Mouse (Mus musculus): ENCODE measurements around the gene Nckap5l. TPM values are rescaled to one million over a fixed set of nuclear protein-coding genes. Genes with fewer than 3 reads are reported as not detected.

The Nckap5l gene
- polyA plus RNA-seq, 1 experiment from 2014 or later, result 14.4 TPM

- TF ChIP-seq CTCF (IDR thresholded peaks at IDR 0.05; ENCODE audit: low read depth), result no peak
- 0 out of 2 replicates have a peak, but pooled peaks cover 2% of the 10 kb centered on the region for H3K4me1 ChIP-seq (ENCODE audit: insufficient read depth)
- H3K4me3 ChIP-seq (ENCODE audit: low read depth, low read length), result no peak overlapping the region
- no peak overlapping the region for H3K4me2 ChIP-seq
- 75% methylated on average over 9 of the region's 9 CpGs for WGBS
- H3K9me3 ChIP-seq (ENCODE audit: low read depth, low read length), result no peaks in the 10 kb centered on the region
- no peak for DNase-seq
- H3K9ac ChIP-seq, result no peak overlapping the region
- H3K27ac ChIP-seq (ENCODE audit: low read depth), result no peak overlapping the region
- no peak for ATAC-seq (ENCODE audit: insufficient read depth)
- H3K27me3 ChIP-seq (ENCODE audit: insufficient read depth, low read length), result no peaks in the 10 kb centered on the region
- no peaks in the 10 kb centered on the region for H3K36me3 ChIP-seq (ENCODE audit: insufficient read depth)
Observed at GRCm38 (mm10) chr15:99372761-99373160, 84.8 kb downstream of the Nckap5l start.

Other genes with a start within 250 kb of the Nckap5l start
- gene Kcnh3, start 232.9 kb downstream of the Nckap5l start, polyA plus RNA-seq (2014; fragmentation: Nextera tagmentation; extraction: Ambion mirVana), result 0.37 and 0.60 TPM in 2 replicates
- gene Mcrs1, start 205.8 kb downstream of the Nckap5l start, polyA plus RNA-seq (2014; fragmentation: Nextera tagmentation; extraction: Ambion mirVana), result 142 and 155 TPM in 2 replicates
- gene Prpf40b, start 162.7 kb downstream of the Nckap5l start, polyA plus RNA-seq (2014; fragmentation: Nextera tagmentation; extraction: Ambion mirVana), result 48.3 and 59.1 TPM in 2 replicates
- 0.05 and 0.15 TPM in 2 replicates for gene Fam186b, start 161.9 kb downstream of the Nckap5l start, polyA plus RNA-seq (2014; fragmentation: Nextera tagmentation; extraction: Ambion mirVana)
- gene Fmnl3, start 87.3 kb downstream of the Nckap5l start, polyA plus RNA-seq (2014; fragmentation: Nextera tagmentation; extraction: Ambion mirVana), result 31.7 and 33.5 TPM in 2 replicates
- 327 and 339 TPM in 2 replicates for gene Tmbim6, start 64.9 kb downstream of the Nckap5l start, polyA plus RNA-seq (2014; fragmentation: Nextera tagmentation; extraction: Ambion mirVana)
- gene Bcdin3d, start 17.0 kb upstream of the Nckap5l start, polyA plus RNA-seq (2014; fragmentation: Nextera tagmentation; extraction: Ambion mirVana), result 13.2 and 16.1 TPM in 2 replicates
- gene Faim2, start 70.4 kb upstream of the Nckap5l start, polyA plus RNA-seq (2014; fragmentation: Nextera tagmentation; extraction: Ambion mirVana), result 1.4 and 1.5 TPM in 2 replicates
- not detected in 2 replicates for gene Aqp2, start 121.3 kb upstream of the Nckap5l start, polyA plus RNA-seq (2014; fragmentation: Nextera tagmentation; extraction: Ambion mirVana)
- gene Aqp5, start 133.0 kb upstream of the Nckap5l start, polyA plus RNA-seq (2014; fragmentation: Nextera tagmentation; extraction: Ambion mirVana), result 0.93 and 1.0 TPM in 2 replicates
- not detected in 2 replicates for gene Aqp6, start 143.7 kb upstream of the Nckap5l start, polyA plus RNA-seq (2014; fragmentation: Nextera tagmentation; extraction: Ambion mirVana)
- gene Racgap1, start 193.9 kb upstream of the Nckap5l start, polyA plus RNA-seq (2014; fragmentation: Nextera tagmentation; extraction: Ambion mirVana), result 153 and 157 TPM in 2 replicates
- gene Asic1, start 212.6 kb upstream of the Nckap5l start, polyA plus RNA-seq (2014; fragmentation: Nextera tagmentation; extraction: Ambion mirVana), result 0.54 and 0.83 TPM in 2 replicates
- gene Smarcd1, start 244.4 kb upstream of the Nckap5l start, polyA plus RNA-seq (2014; fragmentation: Nextera tagmentation; extraction: Ambion mirVana), result 52.5 and 63.5 TPM in 2 replicates
- not detected in 2 replicates for gene Gm17349, start 247.7 kb upstream of the Nckap5l start, polyA plus RNA-seq (2014; fragmentation: Nextera tagmentation; extraction: Ambion mirVana)